Mouse (Mus musculus): Measurements from ENCODE around the gene Tmem186. TPM values are rescaled to one million over a fixed set of nuclear protein-coding genes. Genes with fewer than 3 reads are reported as not detected.

Gene Tmem186
- 23.9 and 24.2 TPM in 2 replicates for polyA plus RNA-seq (2015; fragmentation: Nextera tagmentation; extraction: Ambion mirVana)

DNA sequence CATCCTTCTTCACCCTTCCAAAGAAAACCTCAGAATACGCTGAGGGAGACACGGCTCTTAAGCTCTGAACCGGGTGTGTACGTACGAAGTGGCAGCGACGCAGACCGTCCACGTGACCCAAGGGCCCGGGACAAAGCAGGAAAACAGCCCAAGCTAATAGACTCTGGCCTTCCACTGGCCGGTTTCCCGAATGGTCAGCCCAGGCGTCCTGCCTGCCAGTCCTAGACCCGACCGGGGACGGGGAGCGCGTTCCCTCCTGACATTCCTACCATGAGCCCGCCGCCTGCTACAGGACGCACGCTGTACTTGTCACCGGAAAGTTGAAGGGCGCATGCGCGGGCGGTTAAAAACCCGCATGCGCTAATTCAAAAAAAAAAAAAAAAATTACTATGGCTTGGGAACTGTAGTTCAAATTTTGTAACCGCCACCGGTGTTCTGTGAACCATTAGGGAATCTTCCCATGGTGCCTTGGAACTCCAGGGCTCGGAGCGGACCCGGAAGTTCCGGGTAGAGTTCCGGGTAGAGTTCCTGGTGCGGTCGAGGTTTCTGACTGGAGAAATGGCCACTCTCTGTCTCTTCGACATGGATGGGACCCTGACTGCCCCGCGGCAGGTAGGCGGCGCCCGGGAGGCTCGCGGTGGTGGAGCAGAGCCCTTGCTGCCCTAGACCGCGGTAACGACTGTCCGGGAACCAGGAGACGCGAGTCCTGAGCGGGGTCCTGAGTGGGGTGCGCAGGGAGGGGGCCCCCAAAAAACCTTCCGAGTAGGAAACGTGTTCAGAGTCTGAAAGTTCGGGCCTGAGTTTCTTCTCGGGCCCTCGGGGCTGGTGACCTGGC lies at the start of gene Tmem186, which contains the start of gene Pmm2:
Gene Tmem186 (minus strand): TSS at position 496 of the 835 bp plus-strand sequence.
Gene Pmm2 (plus strand): TSS at position 458 of the 835 bp plus-strand sequence.
- under 1% methylated on average over 59 of the region's 59 CpGs for WGBS
- ATAC-seq, result peak; percentile 88

DNA sequence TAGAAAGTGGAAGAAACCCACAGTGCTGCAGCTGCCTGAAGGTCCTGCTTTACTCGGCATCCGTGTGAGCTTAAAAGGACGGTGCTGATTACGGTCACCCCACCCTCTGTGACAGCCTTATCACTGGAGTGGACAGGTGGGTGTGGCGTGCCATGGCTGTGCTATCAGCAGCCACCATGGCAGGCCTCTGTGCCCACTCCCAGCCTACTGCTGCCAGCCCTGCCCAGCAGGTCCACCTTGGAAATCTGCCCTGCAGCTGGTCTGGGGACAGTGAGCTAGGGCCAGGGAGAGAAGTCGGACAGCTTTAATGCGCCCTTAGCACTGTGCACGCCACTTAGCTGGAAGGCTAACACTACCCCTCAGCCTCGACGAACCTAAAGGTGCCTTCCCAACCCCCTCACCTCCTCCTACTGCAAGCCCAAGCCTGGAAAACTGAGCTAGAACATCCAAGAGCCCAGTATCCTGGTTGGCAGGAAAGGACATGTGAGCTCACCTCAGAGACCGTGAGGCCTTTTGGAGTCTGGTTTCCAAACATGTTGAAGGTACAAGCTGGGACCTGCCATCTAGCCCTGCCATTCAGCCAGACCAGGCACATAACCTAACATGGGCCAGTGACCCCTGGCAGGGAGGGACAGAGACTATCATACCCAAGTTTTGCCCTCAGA lies 49.5 kb upstream of the Tmem186 start:
- Histone ChIP-seq H3K36me3 (ENCODE audit: control insufficient read depth, insufficient read depth, low read length) (peaks cover 12% of the 10 kb centered on the region; the same call in 1 of the 2 replicates), H3K4me3 (ENCODE audit: low read length) (no peak overlapping the region), H3K9me3 (ENCODE audit: control insufficient read depth, low read length) (no peaks in the 10 kb centered on the region), H3K4me1 (ENCODE audit: control insufficient read depth, insufficient read depth, low read length) (peaks cover 16% of the 10 kb centered on the region), H3K9ac (ENCODE audit: low read depth, low read length) (no peak overlapping the region; the same call in 1 of the 2 replicates), H3K27me3 (replicated peaks; ENCODE audit: control insufficient read depth, insufficient read depth, low read length) (no peaks in the 10 kb centered on the region), H3K4me2 (ENCODE audit: low read depth, low read length) (no peak overlapping the region), H3K27ac (ENCODE audit: low read length) (peak overlapping the region; percentile 11)
- WGBS, result 63% methylated on average over 11 of the region's 11 CpGs
- peak; percentile 84 for ATAC-seq

More for the DNA sequence above, at the start of gene Tmem186, which contains the start of gene Pmm2:
- no peaks in the 10 kb centered on the region for H3K27me3 ChIP-seq (replicated peaks; ENCODE audit: control insufficient read depth, insufficient read depth, low read length)
- no peaks in the 10 kb centered on the region for H3K9me3 ChIP-seq (ENCODE audit: control insufficient read depth, low read length)
- peak within 1 kb of the TSS; percentile 73 for H3K4me2 ChIP-seq (ENCODE audit: low read depth, low read length)
- peaks cover 17% of the 10 kb centered on the region for H3K4me1 ChIP-seq (ENCODE audit: control insufficient read depth, insufficient read depth, low read length)
- peak within 1 kb of the TSS; percentile 83 for H3K9ac ChIP-seq (ENCODE audit: low read depth, low read length)
- 0 out of 2 replicates have a peak, but pooled peaks cover 2% of the 10 kb centered on the region for H3K36me3 ChIP-seq (ENCODE audit: control insufficient read depth, insufficient read depth, low read length)
- H3K4me3 ChIP-seq (ENCODE audit: low read length), result peak within 1 kb of the TSS; percentile 62
- peak within 1 kb of the TSS; percentile 86 for H3K27ac ChIP-seq (ENCODE audit: low read length)

DNA sequence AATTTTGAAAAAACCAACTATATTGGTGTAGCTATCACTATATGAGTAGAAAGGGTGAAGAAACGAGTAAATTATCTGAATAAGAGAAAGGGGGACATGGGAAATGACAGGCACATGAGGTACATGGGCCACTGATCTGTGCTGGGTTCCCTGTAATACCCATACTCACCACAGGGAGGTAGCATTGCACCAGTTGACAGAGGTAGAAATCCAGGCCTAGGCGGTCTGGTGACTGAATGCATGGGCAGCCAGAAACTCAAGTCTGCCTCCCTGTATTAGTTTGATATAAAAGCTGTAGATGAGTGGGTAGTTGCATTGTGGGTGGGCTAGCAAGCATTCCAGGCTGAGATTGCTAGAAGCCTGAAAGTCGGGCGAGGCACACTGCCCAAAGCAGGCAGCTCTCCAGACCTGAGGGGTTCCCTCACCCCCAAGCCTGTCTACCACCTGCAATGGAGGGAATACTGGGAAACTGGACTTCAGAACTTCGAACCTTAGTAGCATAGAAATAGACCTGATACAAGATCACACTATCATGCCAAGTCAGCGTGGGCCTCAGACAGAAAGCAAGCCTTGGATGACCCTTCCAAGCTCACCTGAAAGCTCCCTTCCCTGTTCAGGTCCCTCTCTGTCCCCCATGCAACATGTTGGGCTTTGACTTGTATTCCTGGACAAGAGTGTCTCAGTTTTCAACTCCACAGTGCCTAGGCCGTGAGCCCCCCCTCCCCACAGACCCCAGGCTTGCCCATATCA lies 48.8 kb upstream of the Tmem186 start:
- H3K27ac ChIP-seq (ENCODE audit: low read length), result peak overlapping the region; percentile 11; the same call in 1 of the 2 replicates
- 54% methylated on average over 7 of the region's 7 CpGs for WGBS
- no peaks in the 10 kb centered on the region for H3K27me3 ChIP-seq (replicated peaks; ENCODE audit: control insufficient read depth, insufficient read depth, low read length)
- peak; percentile 38 for ATAC-seq
- H3K4me3 ChIP-seq (ENCODE audit: low read length), result no peak overlapping the region
- peaks cover 16% of the 10 kb centered on the region for H3K4me1 ChIP-seq (ENCODE audit: control insufficient read depth, insufficient read depth, low read length)
- H3K9me3 ChIP-seq (ENCODE audit: control insufficient read depth, low read length), result no peaks in the 10 kb centered on the region
- H3K36me3 ChIP-seq (ENCODE audit: control insufficient read depth, insufficient read depth, low read length), result peaks cover 10% of the 10 kb centered on the region; the same call in 1 of the 2 replicates
- no peak overlapping the region for H3K4me2 ChIP-seq (ENCODE audit: low read depth, low read length)
- no peak overlapping the region; the same call in 1 of the 2 replicates for H3K9ac ChIP-seq (ENCODE audit: low read depth, low read length)

DNA sequence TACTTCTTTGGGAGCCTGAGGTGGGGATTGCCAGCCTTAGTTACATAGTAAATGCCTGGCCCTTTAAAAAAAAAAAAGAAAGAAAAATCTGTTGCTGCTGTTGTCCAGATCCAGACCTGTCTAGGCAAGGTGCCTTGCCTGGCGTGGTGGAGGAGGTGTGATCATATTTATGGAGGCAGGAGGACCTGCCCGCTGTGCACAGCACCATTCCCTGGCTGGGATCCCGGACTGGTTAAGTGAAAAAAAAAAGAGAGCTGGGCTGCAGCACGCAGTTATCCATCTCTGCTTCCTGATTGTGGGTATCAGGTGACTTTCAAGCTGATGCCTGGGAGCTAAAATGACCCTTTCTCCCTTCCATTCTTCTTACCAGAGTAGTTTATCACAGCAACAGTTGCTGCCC lies 47.6 kb upstream of the Tmem186 start:
- no peak for ATAC-seq

DNA sequence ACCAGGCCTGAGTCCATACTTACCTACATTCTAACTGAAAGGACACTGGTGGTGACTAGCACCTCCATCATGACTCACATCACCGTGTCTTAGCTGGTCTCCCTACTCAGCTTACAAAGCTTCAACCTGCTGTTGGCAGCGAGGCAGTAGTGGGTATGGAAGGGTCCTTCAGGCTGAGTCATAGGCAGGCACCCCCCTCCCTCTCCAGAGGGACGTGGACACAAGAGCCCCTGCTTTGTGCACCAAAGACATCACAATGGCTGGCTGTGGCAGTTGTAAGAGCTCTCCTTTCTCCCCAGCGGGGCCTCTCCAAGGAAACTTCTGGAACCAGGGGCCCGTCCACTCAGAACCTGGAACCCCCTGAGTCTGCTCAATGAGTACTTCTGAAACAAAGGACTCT lies 43.0 kb upstream of the Tmem186 start, which contains the start of gene Gm5767:
Gene Gm5767 (plus strand): TSS at position 301 of the 400 bp plus-strand sequence.
- no peak within 1 kb of the TSS for H3K27ac ChIP-seq (ENCODE audit: low read length)
- no peaks in the 10 kb centered on the region for H3K4me1 ChIP-seq (ENCODE audit: control insufficient read depth, insufficient read depth, low read length)
- no peak within 1 kb of the TSS for H3K4me3 ChIP-seq (ENCODE audit: low read length)
- H3K9ac ChIP-seq (ENCODE audit: low read depth, low read length), result no peak within 1 kb of the TSS
- H3K4me2 ChIP-seq (ENCODE audit: low read depth, low read length), result no peak within 1 kb of the TSS
- 84% methylated on average over 5 of the region's 5 CpGs for WGBS
- no peaks in the 10 kb centered on the region for H3K27me3 ChIP-seq (replicated peaks; ENCODE audit: control insufficient read depth, insufficient read depth, low read length)
- no peak for ATAC-seq
- no peaks in the 10 kb centered on the region for H3K9me3 ChIP-seq (ENCODE audit: control insufficient read depth, low read length)
- no peaks in the 10 kb centered on the region; the same call in 1 of the 2 replicates for H3K36me3 ChIP-seq (ENCODE audit: control insufficient read depth, insufficient read depth, low read length)

More for the DNA sequence above, 47.6 kb upstream of the Tmem186 start:
- H3K27ac ChIP-seq (ENCODE audit: low read length), result no peak overlapping the region
- peaks cover under 1% of the 10 kb centered on the region; the same call in 1 of the 2 replicates for H3K36me3 ChIP-seq (ENCODE audit: control insufficient read depth, insufficient read depth, low read length)
- H3K4me2 ChIP-seq (ENCODE audit: low read depth, low read length), result no peak overlapping the region
- peaks cover 16% of the 10 kb centered on the region for H3K4me1 ChIP-seq (ENCODE audit: control insufficient read depth, insufficient read depth, low read length)
- no peaks in the 10 kb centered on the region for H3K27me3 ChIP-seq (replicated peaks; ENCODE audit: control insufficient read depth, insufficient read depth, low read length)
- no peak overlapping the region for H3K4me3 ChIP-seq (ENCODE audit: low read length)
- 56% methylated on average over 4 of the region's 4 CpGs for WGBS
- H3K9me3 ChIP-seq (ENCODE audit: control insufficient read depth, low read length), result no peaks in the 10 kb centered on the region
- H3K9ac ChIP-seq (ENCODE audit: low read depth, low read length), result no peak overlapping the region

DNA sequence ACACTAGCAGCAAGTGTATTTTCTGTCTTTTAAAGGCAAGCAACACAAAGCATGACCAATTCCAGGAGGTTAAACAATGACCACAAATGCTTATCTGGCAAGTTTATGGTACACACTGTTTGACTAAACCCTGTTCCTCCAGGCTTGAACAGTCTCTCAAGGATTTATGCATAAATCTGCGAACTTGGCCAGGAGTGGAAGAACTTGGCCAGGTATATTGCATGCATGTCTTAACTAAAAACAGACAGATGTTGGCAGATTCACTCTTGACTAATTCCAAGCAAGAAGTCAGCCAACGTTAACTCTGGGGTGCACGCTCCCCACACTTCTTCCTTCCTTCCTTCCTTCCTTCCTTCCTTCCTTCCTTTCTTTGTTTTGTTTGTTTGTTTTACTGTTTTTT lies 42.3 kb upstream of the Tmem186 start:
- WGBS, result 63% methylated on average over 3 of the region's 3 CpGs
- no peak for ATAC-seq
- H3K9me3 ChIP-seq (ENCODE audit: control insufficient read depth, low read length), result no peaks in the 10 kb centered on the region
- H3K4me1 ChIP-seq (ENCODE audit: control insufficient read depth, insufficient read depth, low read length), result no peaks in the 10 kb centered on the region
- no peak overlapping the region for H3K4me3 ChIP-seq (ENCODE audit: low read length)
- H3K27ac ChIP-seq (ENCODE audit: low read length), result no peak overlapping the region
- H3K36me3 ChIP-seq (ENCODE audit: control insufficient read depth, insufficient read depth, low read length), result no peaks in the 10 kb centered on the region; the same call in 1 of the 2 replicates
- H3K4me2 ChIP-seq (ENCODE audit: low read depth, low read length), result no peak overlapping the region
- H3K27me3 ChIP-seq (replicated peaks; ENCODE audit: control insufficient read depth, insufficient read depth, low read length), result no peaks in the 10 kb centered on the region
- H3K9ac ChIP-seq (ENCODE audit: low read depth, low read length), result no peak overlapping the region

DNA sequence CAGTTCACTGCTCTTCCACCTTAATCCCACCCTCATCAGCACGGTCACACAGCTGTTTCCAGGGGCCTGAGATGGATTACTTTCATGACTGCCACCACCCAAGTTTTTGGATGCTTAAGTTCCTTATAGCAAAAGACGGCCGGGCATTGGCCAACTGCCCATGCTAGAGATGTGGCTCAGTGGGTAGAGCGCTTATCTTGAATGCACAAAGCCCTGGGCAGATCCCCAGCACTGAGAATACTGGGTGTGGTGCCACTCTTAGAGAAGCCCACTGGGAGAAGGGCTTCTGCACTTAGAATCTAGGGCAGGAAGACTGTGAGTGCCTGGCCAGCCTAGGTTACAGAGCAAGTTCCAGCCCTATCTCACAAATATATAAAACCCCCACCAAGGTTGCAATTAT lies 41.2 kb upstream of the Tmem186 start:
- Histone ChIP-seq H3K9ac (ENCODE audit: low read depth, low read length) (no peak overlapping the region), H3K9me3 (ENCODE audit: control insufficient read depth, low read length) (no peaks in the 10 kb centered on the region), H3K36me3 (ENCODE audit: control insufficient read depth, insufficient read depth, low read length) (no peaks in the 10 kb centered on the region), H3K4me2 (ENCODE audit: low read depth, low read length) (no peak overlapping the region), H3K4me3 (ENCODE audit: low read length) (no peak overlapping the region), H3K4me1 (ENCODE audit: control insufficient read depth, insufficient read depth, low read length) (no peaks in the 10 kb centered on the region), H3K27ac (ENCODE audit: low read length) (no peak overlapping the region), H3K27me3 (replicated peaks; ENCODE audit: control insufficient read depth, insufficient read depth, low read length) (no peaks in the 10 kb centered on the region)
- 80% methylated on average over 4 of the region's 4 CpGs for WGBS
- no peak for ATAC-seq

DNA sequence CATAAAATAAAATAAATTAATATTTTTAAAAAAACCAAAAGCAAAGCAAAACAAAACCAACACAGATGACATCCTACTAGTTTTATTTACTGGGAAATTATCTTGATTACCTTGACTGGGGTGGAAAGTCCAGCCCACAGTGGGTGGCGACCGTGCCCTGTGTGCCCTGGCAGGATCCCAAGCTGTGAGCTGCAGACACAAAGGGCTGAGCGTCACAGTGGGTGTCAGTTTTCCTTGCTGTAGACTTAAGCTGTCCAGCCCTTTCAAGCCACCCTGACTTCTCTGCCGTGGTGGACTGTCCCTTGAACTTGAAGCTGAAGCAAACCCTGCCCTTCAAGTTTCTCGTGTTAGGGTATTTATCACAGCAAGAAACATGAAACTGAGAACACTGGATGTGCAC lies 40.5 kb upstream of the Tmem186 start:
- Histone ChIP-seq H3K9me3 (ENCODE audit: control insufficient read depth, low read length) (no peaks in the 10 kb centered on the region), H3K27ac (ENCODE audit: low read length) (no peak overlapping the region), H3K4me1 (ENCODE audit: control insufficient read depth, insufficient read depth, low read length) (0 out of 2 replicates have a peak, but pooled peaks cover 2% of the 10 kb centered on the region), H3K9ac (ENCODE audit: low read depth, low read length) (no peak overlapping the region), H3K36me3 (ENCODE audit: control insufficient read depth, insufficient read depth, low read length) (no peaks in the 10 kb centered on the region), H3K4me3 (ENCODE audit: low read length) (no peak overlapping the region), H3K4me2 (ENCODE audit: low read depth, low read length) (no peak overlapping the region), H3K27me3 (replicated peaks; ENCODE audit: control insufficient read depth, insufficient read depth, low read length) (no peaks in the 10 kb centered on the region)
- 57% methylated on average over 5 of the region's 5 CpGs for WGBS
- ATAC-seq, result no peak

Measured in intestine, embryonic 16.5 days (tissue).